Mouse (Mus musculus) hindbrain, embryonic 10.5 days (tissue): ENCODE measurements at regions not wholly inside any gene's neighbourhood (a gene's known extent, or its start where the extent isn't known, plus 50 kb on each side); places are given as distances from the start of the nearest gene placed in this dataset.

Experiments
- DNase-seq: peaks from one replicate; pipeline ENCODE4 v3.0.0-alpha.2; 2017; ENCODE audit warnings: low spot score
- H3K27ac ChIP-seq: fragments of 300-500 bp; sonication (generic); 2 replicates; pipeline ENCODE4 v1.5.1; 2016; ENCODE audit warnings: mild to moderate bottlenecking, moderate library complexity
- H3K27me3 ChIP-seq: fragments of 300-500 bp; sonication (generic); 2 replicates; pipeline ENCODE4 v1.6.1; 2016; ENCODE audit warnings: mild to moderate bottlenecking; ENCODE audit not compliant: poor library complexity, insufficient read depth, severe bottlenecking
- H3K36me3 ChIP-seq: fragments of 300-500 bp; sonication (generic); 2 replicates; pipeline ENCODE4 v1.6.1; 2016; ENCODE audit warnings: mild to moderate bottlenecking, moderate library complexity
- H3K4me1 ChIP-seq: fragments of 300-500 bp; sonication (generic); replicated peaks from 2 replicates; pipeline ENCODE4 v1.6.1; 2016; ENCODE audit warnings: mild to moderate bottlenecking
- H3K4me3 ChIP-seq: fragments of 300-500 bp; sonication (generic); 2 replicates; pipeline ENCODE4 v1.5.1; 2016; ENCODE audit warnings: mild to moderate bottlenecking, moderate library complexity
- H3K9me3 ChIP-seq: fragments of 300-500 bp; sonication (generic); 2 replicates; pipeline ENCODE4 v1.6.1; 2016; ENCODE audit warnings: mild to moderate bottlenecking, moderate library complexity
- WGBS: fragments of 180-500 bp; shearing (Covaris S2); methylation state at CpG from one replicate; pipeline ENCODE4 v1.1.7; 2016; 5-methylcytosine and 5-hydroxymethylcytosine counted together

DNA sequence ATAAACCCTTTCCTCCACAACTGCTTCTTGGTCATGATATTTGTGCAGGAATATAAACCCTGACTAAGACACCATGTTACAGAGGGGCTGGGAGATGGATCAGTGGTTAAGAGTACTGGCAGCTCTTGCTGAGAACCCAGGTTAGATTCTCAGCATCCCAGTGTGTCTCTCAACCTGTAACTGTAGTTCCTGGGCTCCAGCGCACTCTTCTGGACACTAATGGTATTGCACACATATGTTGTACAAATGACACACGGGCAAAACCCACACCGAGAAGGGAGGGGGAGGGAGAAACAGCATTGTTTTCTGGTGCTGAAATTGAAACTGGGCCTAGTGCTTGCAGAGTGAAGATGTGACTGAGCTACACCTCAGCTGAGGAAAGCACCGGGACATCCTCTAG, 81.0 kb upstream of the Ccdc39 start:
- WGBS: 75% methylated on average over 4 of the region's 4 CpGs
- Histone ChIP-seq H3K27ac (no peak overlapping the region), H3K9me3 (no peaks in the 10 kb centered on the region), H3K4me3 (no peak overlapping the region), H3K4me1 (no peaks in the 10 kb centered on the region), H3K27me3 (no peaks in the 10 kb centered on the region), H3K36me3 (no peaks in the 10 kb centered on the region)
- no peak for DNase-seq

DNA sequence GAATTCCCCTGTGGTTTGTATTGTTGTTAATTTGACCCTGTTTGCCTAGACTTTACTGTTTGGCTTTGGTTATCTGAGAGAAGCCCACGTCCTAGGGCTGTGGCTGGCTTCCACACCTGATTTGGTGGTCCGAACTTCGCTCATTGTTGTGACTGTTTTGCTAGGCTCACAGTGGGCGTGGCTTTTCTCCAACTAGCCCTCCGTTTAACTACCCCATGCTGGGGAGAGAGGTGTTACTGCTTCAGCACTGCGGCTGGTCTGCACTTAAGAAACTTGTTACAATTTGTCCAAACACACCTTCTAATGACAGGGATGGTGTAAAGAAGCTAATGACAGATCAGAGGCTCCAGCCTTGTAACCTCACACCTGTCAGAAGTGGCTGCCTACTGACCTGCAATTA, 64.7 kb upstream of the Fxr1 start:
- H3K9me3 ChIP-seq: no peaks in the 10 kb centered on the region
- WGBS: 2% methylated on average over 6 of the region's 6 CpGs
- no peak for DNase-seq
- H3K27me3 ChIP-seq: peaks cover 19% of the 10 kb centered on the region
- H3K4me1 ChIP-seq: peaks cover 19% of the 10 kb centered on the region
- H3K36me3 ChIP-seq: no peaks in the 10 kb centered on the region
- no peak overlapping the region for H3K27ac ChIP-seq
- H3K4me3 ChIP-seq: no peak overlapping the region

DNA sequence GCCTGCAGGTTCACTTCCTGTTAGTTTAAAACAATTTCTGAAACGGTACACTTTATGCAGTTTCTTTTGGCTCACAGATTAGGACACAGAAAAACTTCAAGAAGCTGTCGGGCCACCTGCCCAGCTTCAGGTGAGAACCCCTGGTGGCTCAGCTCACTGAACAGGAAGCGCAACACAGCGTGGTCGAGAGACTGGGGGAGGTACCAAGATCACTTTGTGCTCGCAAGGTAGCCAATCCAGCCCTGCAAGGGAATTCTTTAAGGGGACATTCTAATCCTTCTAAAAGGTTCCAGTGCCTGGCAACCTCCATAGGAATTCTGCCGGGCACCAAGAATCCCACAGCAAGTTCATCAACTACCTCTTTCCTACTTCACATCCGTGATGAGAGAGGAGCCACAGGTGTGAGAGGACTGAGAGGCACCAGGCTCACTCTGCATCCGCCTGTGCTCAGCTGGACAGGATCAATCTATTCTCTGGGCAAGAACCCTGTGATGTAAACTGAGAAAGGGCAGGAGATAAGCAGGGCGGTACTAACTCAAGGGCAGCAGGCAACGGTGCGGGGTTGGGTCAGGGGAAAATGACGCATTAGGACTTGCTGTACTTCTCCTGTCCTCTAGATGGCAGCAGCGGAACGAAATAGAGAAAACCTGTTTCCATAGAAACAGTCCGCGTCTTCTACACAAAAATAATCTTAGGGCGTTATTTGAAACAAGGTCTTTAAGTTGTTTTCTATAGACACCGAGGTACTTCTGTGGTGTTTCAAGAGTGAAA, 63.7 kb upstream of the Fxr1 start:
- peaks cover 19% of the 10 kb centered on the region for H3K4me1 ChIP-seq
- H3K4me3 ChIP-seq: peak overlapping the region; percentile 38
- 3% methylated on average over 19 of the region's 19 CpGs for WGBS
- no peaks in the 10 kb centered on the region for H3K9me3 ChIP-seq
- no peak overlapping the region for H3K27ac ChIP-seq
- peaks cover 19% of the 10 kb centered on the region for H3K27me3 ChIP-seq
- H3K36me3 ChIP-seq: no peaks in the 10 kb centered on the region
- peak; percentile 73 for DNase-seq

DNA sequence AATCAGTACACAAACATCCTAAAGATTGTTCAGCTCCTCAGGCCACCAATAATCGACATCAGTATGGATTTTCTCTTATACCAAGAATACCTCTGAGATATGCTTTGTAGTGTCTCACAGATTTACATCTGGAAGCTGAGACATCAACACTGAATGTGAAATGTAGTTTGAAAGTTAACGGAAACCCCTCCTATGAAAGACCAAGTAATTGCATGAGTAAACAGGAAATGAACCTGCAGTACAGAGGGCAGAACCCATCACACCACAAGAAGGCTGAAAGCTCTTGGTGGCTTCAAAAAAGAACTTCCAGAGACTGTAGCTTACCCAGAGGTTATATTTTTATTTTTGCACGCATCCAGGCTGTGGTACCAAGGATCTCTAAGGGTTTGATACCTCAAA, 63.1 kb upstream of the Fxr1 start:
- H3K27me3 ChIP-seq: peaks cover 19% of the 10 kb centered on the region
- H3K4me1 ChIP-seq: peaks cover 19% of the 10 kb centered on the region
- DNase-seq: no peak
- H3K27ac ChIP-seq: no peak overlapping the region
- 55% methylated on average over 3 of the region's 3 CpGs for WGBS
- no peaks in the 10 kb centered on the region for H3K9me3 ChIP-seq
- H3K4me3 ChIP-seq: no peak overlapping the region
- no peaks in the 10 kb centered on the region for H3K36me3 ChIP-seq

DNA sequence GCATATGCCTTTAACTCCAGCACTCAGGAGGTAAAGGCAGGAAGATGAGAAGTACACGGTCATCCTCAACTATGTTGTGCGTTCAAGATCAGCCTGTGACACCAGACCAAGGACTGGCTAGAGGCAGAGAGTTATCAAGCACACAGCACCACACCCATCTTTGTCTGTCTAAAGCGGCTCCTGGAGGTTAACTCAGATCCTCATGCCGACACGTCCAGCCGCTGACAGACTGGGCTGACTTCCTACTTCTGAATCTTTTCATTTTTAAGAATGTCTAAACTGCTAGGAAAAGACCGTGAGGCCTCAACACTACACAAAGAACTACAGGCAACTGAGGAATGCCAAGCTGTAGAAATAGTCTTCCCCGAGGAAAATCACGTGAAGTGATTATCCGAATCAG, 62.1 kb upstream of the Fxr1 start:
- Histone ChIP-seq H3K27me3 (peaks cover 19% of the 10 kb centered on the region), H3K4me3 (no peak overlapping the region), H3K4me1 (peaks cover 19% of the 10 kb centered on the region), H3K9me3 (no peaks in the 10 kb centered on the region), H3K27ac (no peak overlapping the region), H3K36me3 (no peaks in the 10 kb centered on the region)
- WGBS: 89% methylated on average over 10 of the region's 10 CpGs
- DNase-seq: no peak

DNA sequence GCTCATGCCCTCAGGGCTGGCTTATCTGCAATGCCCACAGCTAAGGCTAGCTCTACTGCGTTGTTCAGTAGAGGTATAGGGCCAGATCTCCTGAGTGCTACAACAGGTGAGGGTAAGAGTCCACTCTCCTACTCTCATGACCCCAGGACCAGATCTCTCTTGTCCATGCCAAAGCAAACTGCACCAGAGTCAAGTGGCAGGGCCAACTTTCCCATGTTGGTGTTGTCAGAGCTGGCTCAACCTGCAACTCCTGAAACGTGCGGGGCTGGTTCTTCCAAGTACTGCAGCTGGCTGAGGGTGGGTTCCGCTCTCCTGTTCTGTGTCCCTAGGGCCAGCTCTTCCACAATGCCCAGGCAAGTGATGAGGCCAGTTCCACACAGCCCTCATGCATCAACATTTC, 61.5 kb upstream of the Fxr1 start:
- WGBS: 88% methylated on average over 4 of the region's 4 CpGs
- peaks cover 19% of the 10 kb centered on the region for H3K4me1 ChIP-seq
- no peak overlapping the region for H3K27ac ChIP-seq
- no peak overlapping the region for H3K4me3 ChIP-seq
- peaks cover 19% of the 10 kb centered on the region for H3K27me3 ChIP-seq
- no peaks in the 10 kb centered on the region for H3K9me3 ChIP-seq
- DNase-seq: no peak
- H3K36me3 ChIP-seq: no peaks in the 10 kb centered on the region

DNA sequence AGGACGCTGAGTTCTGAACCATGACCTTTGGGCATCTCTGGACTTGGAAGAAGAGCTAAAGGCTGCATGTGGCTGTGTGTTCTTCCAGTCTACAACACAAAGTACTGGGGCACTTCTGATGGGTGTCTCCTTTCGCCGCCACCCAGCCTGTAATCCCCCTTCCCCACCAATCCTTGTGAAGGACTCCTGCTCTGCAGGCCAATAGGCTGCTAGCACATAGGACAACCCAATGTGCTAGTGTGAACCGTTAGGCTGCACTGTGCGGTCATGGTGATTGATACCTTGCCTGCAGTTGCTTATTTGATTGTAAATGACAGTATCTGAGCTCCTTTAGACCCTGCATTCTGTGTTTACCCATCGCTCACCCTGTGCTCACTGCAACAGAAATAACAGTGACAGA, 59.5 kb upstream of the Fxr1 start:
- Histone ChIP-seq H3K27ac (no peak overlapping the region), H3K27me3 (peaks cover 14% of the 10 kb centered on the region), H3K36me3 (no peaks in the 10 kb centered on the region), H3K4me3 (no peak overlapping the region), H3K9me3 (no peaks in the 10 kb centered on the region), H3K4me1 (peaks cover 10% of the 10 kb centered on the region)
- 62% methylated on average over 6 of the region's 6 CpGs for WGBS
- no peak for DNase-seq

DNA sequence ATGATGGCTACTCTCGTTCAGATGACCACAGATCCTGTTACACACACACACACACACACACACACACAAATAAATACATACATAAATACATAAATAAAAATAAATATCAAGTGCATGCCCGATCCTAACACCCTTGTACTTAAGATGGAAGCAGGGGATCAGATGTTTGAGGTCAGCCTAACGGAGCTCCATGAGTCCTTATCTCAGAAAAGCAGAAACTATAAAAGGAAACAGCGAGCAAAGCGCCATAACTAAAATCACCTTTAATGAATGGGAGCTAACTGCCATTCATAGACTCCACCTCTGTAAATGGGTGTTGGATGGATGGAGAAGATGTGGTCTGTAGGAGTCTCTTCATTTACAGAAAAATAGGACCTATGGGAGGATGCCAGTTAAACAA, 56.8 kb upstream of the Fxr1 start:
- no peaks in the 10 kb centered on the region for H3K36me3 ChIP-seq
- WGBS: 88% methylated on average over 5 of the region's 5 CpGs
- H3K4me1 ChIP-seq: no peaks in the 10 kb centered on the region

DNA sequence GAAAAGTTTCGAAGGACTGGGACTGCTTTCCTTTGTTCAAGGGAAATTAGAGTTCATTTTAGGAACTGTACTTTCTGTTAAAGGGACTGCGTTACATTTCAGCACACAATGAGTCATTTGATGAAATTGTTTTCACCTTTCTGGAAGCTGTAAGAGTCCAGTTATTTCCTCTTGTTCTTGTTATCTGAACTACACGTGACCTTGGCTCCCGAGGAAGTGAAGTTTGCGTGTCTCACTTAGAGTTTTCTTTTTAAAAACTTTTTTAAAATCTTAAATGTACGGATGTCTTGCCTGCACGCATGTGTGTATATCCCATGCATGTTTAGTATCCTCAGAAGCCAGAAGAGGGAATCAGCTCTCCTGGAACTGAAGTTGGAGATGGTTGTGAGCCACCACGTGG, 52.6 kb upstream of the Fxr1 start:
- WGBS: 87% methylated on average over 8 of the region's 8 CpGs
- Histone ChIP-seq H3K27me3 (no peaks in the 10 kb centered on the region), H3K4me1 (no peaks in the 10 kb centered on the region), H3K27ac (no peak overlapping the region), H3K9me3 (no peaks in the 10 kb centered on the region), H3K4me3 (no peak overlapping the region), H3K36me3 (no peaks in the 10 kb centered on the region)
- DNase-seq: no peak

More for the DNA sequence above, 56.8 kb upstream of the Fxr1 start:
- no peaks in the 10 kb centered on the region for H3K9me3 ChIP-seq
- no peak overlapping the region for H3K27ac ChIP-seq
- 0 out of 2 replicates have a peak, but pooled peaks cover 4% of the 10 kb centered on the region for H3K27me3 ChIP-seq
- H3K4me3 ChIP-seq: no peak overlapping the region
- no peak for DNase-seq
